Mouse (Mus musculus) bone marrow macrophage, adult 2 months (primary cell): ENCODE data around the gene Bhlha15. TPM values are rescaled to one million over a fixed set of nuclear protein-coding genes. Genes with fewer than 3 reads are reported as not detected.

ENCODE experiments used
- H3K27ac ChIP-seq: 2 replicates; pipeline ENCODE4 v1.5.1; 2012; ENCODE audit warnings: low read depth, low read length; ENCODE audit not compliant: insufficient read depth
- H3K4me1 ChIP-seq: 2 replicates; pipeline ENCODE4 v1.6.1; 2012; ENCODE audit warnings: low read length; ENCODE audit not compliant: control insufficient read depth, insufficient read depth
- H3K4me3 ChIP-seq: 2 replicates; pipeline ENCODE4 v1.5.1; 2012; ENCODE audit warnings: mild to moderate bottlenecking, low read length, moderate library complexity; ENCODE audit not compliant: insufficient read depth
- CTCF ChIP-seq: IDR thresholded peaks from 2 replicates; pipeline ENCODE4 v1.5.1; 2012; ENCODE audit warnings: low read depth, mild to moderate bottlenecking, low read length, moderate library complexity
- POLR2A ChIP-seq: IDR thresholded peaks from 2 replicates; pipeline ENCODE4 v1.6.1; 2012; ENCODE audit warnings: mild to moderate bottlenecking, low read depth, low read length, borderline replicate concordance
- polyA plus RNA-seq: library from polyadenylated mRNA; stranded (reverse); fragments of >200 nt; gene quantifications from 2 replicates; pipeline ENCODE4 v1.2.4, GENCODE M21; 2012; ENCODE audit not compliant: missing spikeins, insufficient read depth, insufficient read length

The Bhlha15 gene
- polyA plus RNA-seq: not detected in 2 replicates

DNA sequence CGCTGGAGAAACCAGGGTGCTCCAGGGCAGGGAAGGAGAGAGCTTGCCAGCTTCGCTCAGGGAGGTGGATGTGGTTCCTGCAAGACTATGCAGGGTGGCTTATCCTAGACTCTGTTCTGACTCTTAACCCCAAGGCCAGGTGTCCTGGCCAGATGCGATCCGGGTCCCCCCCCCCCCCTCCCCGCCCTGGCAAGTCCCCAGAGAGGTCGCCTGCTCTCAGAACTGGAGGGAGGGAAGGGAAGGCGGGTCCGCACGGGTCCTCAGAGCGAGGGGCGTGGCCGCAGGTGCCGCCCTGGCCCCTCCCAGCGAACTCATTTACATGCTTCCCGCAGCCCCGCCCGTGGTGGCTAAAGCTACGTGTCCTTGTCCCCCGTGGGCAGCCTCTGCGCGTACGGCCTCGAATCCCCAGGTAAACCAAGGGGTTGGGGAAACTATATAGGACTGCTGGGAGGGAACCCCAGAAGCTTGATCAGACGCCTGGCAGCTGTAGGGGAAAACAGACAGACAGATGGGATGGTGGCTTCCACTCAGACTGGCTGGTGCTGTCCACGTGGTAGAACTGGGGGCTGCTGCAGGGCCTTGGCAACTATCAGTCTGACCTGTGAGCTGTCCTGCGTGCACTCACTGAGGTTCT lies at the start of gene Bhlha15:
Gene Bhlha15 (plus strand): TSS at position 337 of the 634 bp plus-strand sequence.
- no peak for TF ChIP-seq POLR2A
- no peak for TF ChIP-seq CTCF
- Histone ChIP-seq H3K27ac (no peak within 1 kb of the TSS), H3K4me1 (no peaks in the 10 kb centered on the region), H3K4me3 (no peak within 1 kb of the TSS)

DNA sequence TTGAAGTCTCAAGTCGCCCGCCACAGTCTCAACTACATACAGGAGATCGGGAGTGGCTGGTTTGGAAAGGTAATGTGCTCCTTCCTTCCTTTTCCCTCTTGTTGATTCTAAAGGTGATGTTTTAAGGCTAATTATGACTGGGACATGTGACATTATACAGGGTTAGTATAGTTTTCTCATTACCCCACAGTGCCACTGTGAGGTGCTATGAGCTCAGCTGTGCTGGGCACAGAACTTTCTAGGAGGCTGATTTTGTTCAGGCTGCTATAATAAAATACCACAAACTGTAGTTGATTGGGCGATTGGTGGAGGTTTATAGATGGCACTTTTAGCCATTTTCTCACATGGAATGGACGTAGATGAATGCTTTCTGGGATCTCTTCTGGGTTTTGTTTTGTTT lies 46.6 kb upstream of the Bhlha15 start:
- Histone ChIP-seq H3K27ac (no peak overlapping the region), H3K4me1 (no peaks in the 10 kb centered on the region), H3K4me3 (no peak overlapping the region)
- TF ChIP-seq CTCF (no peak), POLR2A (no peak)

DNA sequence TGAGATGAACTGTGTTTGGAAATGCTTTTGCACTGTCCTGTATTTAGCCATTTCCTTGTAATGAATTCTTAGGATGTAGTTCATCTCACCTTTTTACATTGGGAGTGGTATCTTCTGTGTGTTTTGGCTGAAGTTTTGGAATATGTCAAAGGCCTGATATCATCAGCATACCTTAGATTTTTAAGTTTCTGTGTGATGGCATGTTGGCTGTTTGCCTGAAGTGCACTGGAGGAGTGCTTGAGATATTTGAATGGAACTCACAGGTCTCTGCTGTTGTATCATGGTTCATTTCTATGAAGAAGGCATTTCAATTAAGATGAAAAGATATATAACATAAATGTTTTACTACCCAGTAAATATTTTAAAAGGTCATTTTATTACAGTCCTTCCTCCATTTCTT lies 43.2 kb upstream of the Bhlha15 start:
- Histone ChIP-seq H3K4me1 (no peaks in the 10 kb centered on the region), H3K27ac (no peak overlapping the region), H3K4me3 (no peak overlapping the region)
- no peak for TF ChIP-seq CTCF
- no peak for TF ChIP-seq POLR2A

DNA sequence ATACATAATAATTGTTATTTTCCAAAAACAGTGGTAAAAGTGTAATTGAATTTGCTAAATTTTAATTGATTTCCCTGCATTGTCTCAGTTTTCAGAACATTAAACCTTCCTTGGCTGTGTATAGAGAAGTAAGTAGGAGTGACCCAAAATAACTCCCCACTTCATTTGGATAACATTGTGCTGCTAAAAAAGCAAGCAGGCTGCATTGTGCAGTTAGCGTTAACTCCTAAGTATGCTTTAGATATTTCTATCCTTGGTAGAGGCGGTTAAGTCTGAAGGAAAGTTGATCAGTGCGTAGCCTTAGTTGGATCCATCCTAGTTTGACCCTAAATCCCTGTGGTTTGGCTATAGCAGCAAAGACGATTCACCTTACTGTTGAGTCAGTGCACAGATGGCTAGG lies 40.6 kb upstream of the Bhlha15 start:
- no peaks in the 10 kb centered on the region for H3K4me1 ChIP-seq
- TF ChIP-seq POLR2A (no peak), CTCF (no peak)
- H3K27ac ChIP-seq: no peak overlapping the region
- H3K4me3 ChIP-seq: no peak overlapping the region

DNA sequence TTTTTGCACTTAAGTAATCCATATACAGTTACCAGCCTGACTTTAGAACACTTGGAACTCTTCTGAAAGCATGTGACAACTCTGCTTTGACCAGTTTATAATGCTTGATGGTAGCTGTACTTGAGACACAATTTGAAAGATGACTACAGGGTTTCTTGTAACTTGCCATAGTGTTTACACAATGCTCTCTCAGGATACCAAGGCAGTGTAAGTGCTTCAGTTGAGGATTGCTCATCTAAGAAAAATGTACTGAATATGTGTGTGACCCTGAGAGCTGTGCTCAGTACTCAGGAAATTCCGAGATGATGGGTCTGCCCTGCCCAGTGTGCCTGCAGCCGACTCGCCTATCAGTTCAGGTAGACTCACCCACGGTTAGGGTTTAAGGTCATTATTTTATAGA lies 38.8 kb upstream of the Bhlha15 start:
- H3K4me1 ChIP-seq: no peaks in the 10 kb centered on the region
- TF ChIP-seq POLR2A (no peak), CTCF (no peak)
- H3K4me3 ChIP-seq: no peak overlapping the region
- H3K27ac ChIP-seq: no peak overlapping the region

DNA sequence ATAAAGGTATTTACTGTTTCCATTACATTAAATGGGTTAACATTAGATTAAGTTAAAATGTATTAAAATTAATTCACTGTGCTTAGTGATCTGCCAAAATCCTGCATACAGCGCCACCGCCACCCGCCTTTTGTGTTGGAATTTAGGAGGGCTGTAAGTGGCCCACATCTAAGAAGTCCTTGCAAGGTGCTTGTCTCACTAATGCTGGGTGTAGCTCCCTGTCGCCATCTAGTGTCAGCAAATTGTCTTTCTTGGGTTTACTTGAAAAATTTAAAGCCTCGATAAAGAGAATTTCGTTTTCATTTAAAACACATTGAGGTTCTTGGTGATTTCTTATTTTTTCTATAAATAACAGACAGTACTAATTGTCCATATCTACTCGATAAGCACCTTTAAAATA lies 35.6 kb upstream of the Bhlha15 start:
- Histone ChIP-seq H3K4me3 (no peak overlapping the region), H3K27ac (no peak overlapping the region), H3K4me1 (0 out of 2 replicates have a peak, but pooled peaks cover 2% of the 10 kb centered on the region)
- TF ChIP-seq POLR2A (no peak), CTCF (no peak)

DNA sequence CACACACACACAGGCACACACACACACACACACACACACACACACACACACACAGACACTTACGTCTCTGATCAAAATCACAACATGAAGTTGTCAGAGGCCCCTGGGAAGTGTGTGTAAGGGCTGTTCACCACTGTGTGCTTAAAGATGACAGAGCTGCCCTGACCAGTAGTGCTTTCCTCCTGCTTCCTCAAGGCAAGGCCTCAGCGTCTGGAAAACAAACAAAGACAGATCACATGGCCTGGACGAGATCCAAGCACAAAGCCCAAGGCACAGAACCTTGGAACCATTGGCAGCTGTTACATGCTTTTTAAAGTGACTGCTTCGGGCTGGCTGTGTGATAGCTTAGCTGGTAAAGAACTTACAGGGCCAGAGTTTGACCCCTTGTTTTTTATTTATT lies 31.5 kb upstream of the Bhlha15 start:
- no peak overlapping the region for H3K4me3 ChIP-seq
- TF ChIP-seq POLR2A (no peak), CTCF (no peak)
- 0 out of 2 replicates have a peak, but pooled peaks cover 2% of the 10 kb centered on the region for H3K4me1 ChIP-seq
- no peak overlapping the region for H3K27ac ChIP-seq

DNA sequence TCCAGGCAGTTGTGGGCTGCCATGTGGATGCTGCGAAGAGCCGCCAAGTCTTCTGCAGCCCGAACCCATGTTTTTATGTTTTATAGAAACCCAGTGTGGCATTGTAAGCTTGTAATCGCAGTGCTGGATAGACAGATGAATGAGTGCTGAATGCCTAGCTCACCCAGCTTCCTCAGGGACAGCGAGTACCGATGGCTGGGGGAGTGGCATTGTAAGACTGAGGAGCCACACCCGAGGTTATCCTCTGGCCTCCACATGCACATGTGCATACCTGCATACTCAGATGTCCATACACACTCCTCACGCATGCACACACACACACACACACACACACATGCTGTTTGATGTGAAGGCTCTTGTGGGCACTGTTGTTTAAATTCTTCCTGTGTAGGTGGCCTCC lies 30.9 kb upstream of the Bhlha15 start:
- TF ChIP-seq CTCF (no peak), POLR2A (no peak)

DNA sequence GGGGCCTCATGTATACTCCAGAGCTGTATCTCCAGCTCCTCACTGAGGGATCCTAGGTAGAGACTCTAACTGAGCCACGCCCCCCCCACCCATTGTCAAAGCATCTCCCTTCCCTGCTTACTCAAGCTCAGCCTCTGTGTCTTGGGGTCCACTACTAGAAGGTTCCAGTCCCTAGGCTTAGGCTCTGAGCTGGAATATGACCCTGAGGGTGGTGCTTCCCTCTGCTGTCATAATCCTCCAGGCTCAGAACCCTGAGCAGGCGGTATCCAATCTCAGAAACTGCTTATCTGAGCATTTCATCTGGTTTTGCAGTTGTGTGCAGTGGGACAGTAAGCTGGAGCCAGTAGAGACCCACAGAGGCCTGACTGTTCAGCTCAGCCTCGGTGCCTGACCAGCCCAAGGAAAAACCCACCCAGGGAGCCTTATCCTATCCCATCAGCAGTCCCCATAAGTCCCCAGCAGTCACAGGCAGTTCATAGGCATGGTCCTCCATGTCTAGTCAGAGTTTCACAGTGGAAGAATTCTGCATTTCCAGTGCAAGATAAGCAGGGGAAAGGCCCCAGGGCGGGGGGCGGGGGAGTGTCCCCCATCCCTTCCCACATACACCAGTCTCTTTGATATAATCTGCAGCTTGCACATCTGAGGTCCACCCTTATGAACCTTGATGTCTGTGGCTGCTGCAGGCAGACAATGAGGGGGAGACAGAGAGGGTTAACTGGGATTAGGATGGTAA lies 27.8 kb upstream of the Bhlha15 start:
- no peak for TF ChIP-seq CTCF
- no peak for TF ChIP-seq POLR2A
- Histone ChIP-seq H3K4me3 (no peak overlapping the region), H3K27ac (no peak overlapping the region), H3K4me1 (0 out of 2 replicates have a peak, but pooled peaks cover 2% of the 10 kb centered on the region)

More for the DNA sequence above, 30.9 kb upstream of the Bhlha15 start:
- no peak overlapping the region for H3K4me3 ChIP-seq
- 0 out of 2 replicates have a peak, but pooled peaks cover 2% of the 10 kb centered on the region for H3K4me1 ChIP-seq
- H3K27ac ChIP-seq: no peak overlapping the region
